Mouse (Mus musculus) G1E (cell line): ENCODE data around the gene Chadl.

Experiments
- CTCF ChIP-seq: IDR thresholded peaks from 2 replicates; pipeline ENCODE4 v1.5.1; 2012; ENCODE audit warnings: low read depth, low read length, inconsistent platforms, mixed read lengths
- GATA1 ChIP-seq: IDR thresholded peaks from 2 replicates; pipeline ENCODE4 v1.6.1; 2012; ENCODE audit warnings: borderline replicate concordance, low read length, inconsistent platforms, mixed read lengths
- GATA2 ChIP-seq: IDR thresholded peaks from 2 replicates; pipeline ENCODE4 v1.6.1; 2012; ENCODE audit warnings: low read depth, low read length, inconsistent platforms, borderline replicate concordance
- POLR2AphosphoS5 ChIP-seq: IDR thresholded peaks from 2 replicates; pipeline ENCODE4 v1.6.1; 2012; ENCODE audit warnings: low read depth, low read length, inconsistent platforms; ENCODE audit not compliant: insufficient replicate concordance
- TAL1 ChIP-seq: conservative IDR thresholded peaks from 2 replicates; pipeline ENCODE4 v1.6.1; 2012; ENCODE audit warnings: low read depth, low read length, inconsistent platforms, mixed read lengths

DNA sequence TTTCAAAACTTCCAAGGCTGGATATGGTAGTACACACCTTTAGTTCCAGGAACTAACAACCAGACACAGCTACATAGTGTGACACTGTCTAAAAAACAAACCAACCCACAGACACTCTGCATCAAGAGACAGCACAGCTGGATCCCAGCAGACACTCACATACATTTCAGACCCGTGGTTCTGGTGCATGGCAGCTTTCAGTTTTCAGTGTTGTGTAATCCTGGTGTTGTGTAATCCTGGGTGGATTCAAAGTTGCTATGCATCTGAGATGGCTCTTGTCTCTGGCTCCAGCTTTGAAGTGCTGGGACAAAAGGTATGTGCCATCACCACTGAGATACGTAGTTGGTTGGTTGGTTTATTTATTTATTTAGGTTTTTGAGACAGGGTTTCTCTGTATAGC lies 1.4 kb upstream of the Chadl start:
- TF ChIP-seq GATA1 (no peak), CTCF (no peak), TAL1 (no peak), POLR2AphosphoS5 (no peak), GATA2 (no peak)
